ENCODE assay signal across 14 mouse cellular contexts in the genomic region with DNA sequence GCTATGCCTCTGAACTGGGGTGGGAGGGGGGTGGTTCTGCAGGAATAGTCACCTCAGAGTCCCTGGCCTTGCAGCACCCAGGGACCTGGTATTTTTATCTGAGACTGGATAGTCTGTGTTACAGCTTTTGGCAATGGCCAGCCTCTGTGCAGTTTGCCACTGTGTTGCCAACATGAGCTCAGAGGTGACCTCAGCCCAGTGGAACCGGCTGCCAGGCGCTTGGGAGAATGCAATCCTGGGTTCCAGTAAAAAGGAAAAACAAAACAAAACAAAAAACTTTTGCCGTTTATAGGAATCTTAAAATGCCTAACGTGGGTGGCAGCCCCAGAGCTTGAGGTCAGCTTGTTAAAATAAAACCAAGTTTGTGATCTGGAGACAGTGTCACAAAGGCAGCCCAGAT. TPM values are rescaled to one million over a fixed set of nuclear protein-coding genes. Genes with fewer than 3 reads are reported as not detected.
A peak's percentile ranks its signal among the peaks of the same experiment; 100 is the strongest.
DNase-seq lines count a peak whose midpoint lies in the region; ATAC-seq and TF ChIP-seq lines count a peak whose summit lies in the region.
"Had no signal": no experiment of that assay in that cellular context is flagged by ENCODE, and none has a peak within 500 bp of the region (broad histone marks: within the 10 kb centered on the region; RNA-seq: fewer than 3 reads in every experiment).

No protein-coding gene starts in this region.

- ATAC-seq in heart, embryonic 13.5 days (ENCODE audit: extremely low read depth, insufficient number of reproducible peaks, low FRiP score, low TSS enrichment): no peak
- ATAC-seq in monocyte, adult 5-6 weeks (replicated peaks; ENCODE audit: insufficient number of reproducible peaks, low FRiP score, low TSS enrichment, poor library complexity, severe bottlenecking): no peak

- H3K9ac ChIP-seq in heart, embryonic 13.5 days: 0 out of 2 replicates have a peak overlapping the region, but pooled peaks have one; percentile 47
- H3K9ac ChIP-seq: intestine, embryonic 15.5 days; midbrain, embryonic 12.5 days; stomach, embryonic 15.5 days had no signal

- no peaks in the 10 kb centered on the region for H3K9me3 ChIP-seq in heart, embryonic 13.5 days
- H3K9me3 ChIP-seq: intestine, embryonic 15.5 days; midbrain, embryonic 12.5 days; stomach, embryonic 15.5 days had no signal

- peak; percentile 75 to 88 for DNase-seq in adrenal gland, adult (ENCODE audit: inconsistent age in 2 of 2, low spot score in 1 of 2)
- DNase-seq in adrenal gland, postnatal 4 days (ENCODE audit: low spot score in 2 of 2): no peak
- peak; percentile 62 for DNase-seq in layer of hippocampus, adult 11-12 months (ENCODE audit: low spot score)
- DNase-seq in layer of hippocampus, adult 18-20 months (ENCODE audit: low spot score in 2 of 2): no peak
- DNase-seq in frontal cortex, postnatal 25 days (ENCODE audit: low spot score in 2 of 2): no peak
- DNase-seq: left cerebral cortex, postnatal 4 days had no signal

- no peak overlapping the region for H3K4me3 ChIP-seq in heart, embryonic 13.5 days
- H3K4me3 ChIP-seq in testis, adult 2 months (ENCODE audit: control insufficient read depth, low read depth, low read length): no peak overlapping the region
- H3K4me3 ChIP-seq: intestine, embryonic 15.5 days; midbrain, embryonic 12.5 days; stomach, embryonic 15.5 days had no signal

- no peak overlapping the region for H3K4me2 ChIP-seq in heart, embryonic 13.5 days
- H3K4me2 ChIP-seq: intestine, embryonic 15.5 days; midbrain, embryonic 12.5 days; stomach, embryonic 15.5 days had no signal

- H3K27ac ChIP-seq in heart, embryonic 13.5 days (replicated peaks): 0 out of 2 replicates have a peak overlapping the region, but pooled peaks have one; percentile 3
- H3K27ac ChIP-seq in testis, adult 2 months (ENCODE audit: control insufficient read depth, insufficient read depth, low read depth, low read length): peak overlapping the region; percentile 56; the same call in 1 of the 2 replicates
- H3K27ac ChIP-seq: intestine, embryonic 15.5 days; midbrain, embryonic 12.5 days; stomach, embryonic 15.5 days had no signal

- H3K4me1 ChIP-seq in heart, embryonic 13.5 days: peaks cover 59% of the 10 kb centered on the region
- no peaks in the 10 kb centered on the region; the same call in 1 of the 2 replicates for H3K4me1 ChIP-seq in testis, adult 2 months (ENCODE audit: control insufficient read depth, insufficient read depth, low read length)

- TF ChIP-seq CTCF in testis, adult 2 months (IDR thresholded peaks at IDR 0.05; ENCODE audit: control insufficient read depth, insufficient read depth, insufficient replicate concordance, low read depth, low read length): no peak

- H3K36me3 ChIP-seq in heart, embryonic 13.5 days: peaks cover 51% of the 10 kb centered on the region
- H3K36me3 ChIP-seq in testis, adult 2 months (ENCODE audit: control insufficient read depth, insufficient read depth, low read length): no peaks in the 10 kb centered on the region

- 69% methylated on average over 4 of the region's 4 CpGs for WGBS in heart, embryonic 13.5 days

- TF ChIP-seq POLR2A in testis, adult 2 months (IDR thresholded peaks at IDR 0.05; ENCODE audit: control insufficient read depth, low read depth, low read length): no peak

- no peaks in the 10 kb centered on the region for H3K27me3 ChIP-seq in heart, embryonic 13.5 days (replicated peaks)
- no peaks in the 10 kb centered on the region for H3K27me3 ChIP-seq in testis, adult 2 months (ENCODE audit: control insufficient read depth, insufficient read depth, low read length)
- H3K27me3 ChIP-seq: intestine, embryonic 15.5 days; midbrain, embryonic 12.5 days; stomach, embryonic 15.5 days had no signal

RNA-seq across cellular contexts. Expression of gene Hs1bp3, which starts 21.0 kb away (rescaled TPM):
- 10 to 100 TPM; 17.0 to 18.5 TPM for total RNA-seq in adrenal gland, postnatal 4 days (2021)
- 10 to 100 TPM; 18.2 to 18.3 TPM for total RNA-seq in layer of hippocampus, adult 18-20 months (2021)
- polyA plus RNA-seq in heart, embryonic 13.5 days (2015; fragmentation: Nextera tagmentation; extraction: Ambion mirVana): 14.3 and 15.6 TPM in 2 replicates
- polyA plus RNA-seq in testis, adult 2 months (2012; rRNA removed): 1.5 and 1.8 TPM in 2 replicates
- 1.7 to 6.6 TPM (median 4.0 TPM) in 3 replicates for total RNA-seq in monocyte, adult 5-6 weeks (2017)

RNA-seq across cellular contexts. Expression of gene Gdf7, which starts 32.5 kb away (rescaled TPM):
- under 1 TPM in 1 of 2 experiments, not detected in 1; 0.20 TPM for total RNA-seq in adrenal gland, postnatal 4 days (2021)
- under 1 TPM; 0.30 to 0.59 TPM for total RNA-seq in layer of hippocampus, adult 18-20 months (2021)
- not detected in 2 replicates for polyA plus RNA-seq in heart, embryonic 13.5 days (2015; fragmentation: Nextera tagmentation; extraction: Ambion mirVana)
- polyA plus RNA-seq in testis, adult 2 months (2012; rRNA removed): 0.06 and 0.18 TPM in 2 replicates
- total RNA-seq in monocyte, adult 5-6 weeks (2017): not detected in 3 replicates
- total RNA-seq: gastrocnemius, postnatal 36 days; left cerebral cortex, postnatal 4 days had no signal
- polyA plus RNA-seq: intestine, embryonic 15.5 days; lung, embryonic 16.5 days; stomach, embryonic 15.5 days had no signal

Comparison
In these comparisons a context has a peak if more than half of its experiments do, and no peak if none do; other contexts are left out.
1. DNase-seq: peak in adrenal gland, adult (2 of 2) and layer of hippocampus, adult 11-12 months (single experiment); none in adrenal gland, postnatal 4 days (0 of 2), layer of hippocampus, adult 18-20 months (0 of 2) and frontal cortex, postnatal 25 days (0 of 2).